Mouse (Mus musculus) midbrain, embryonic 10.5 days (tissue): ENCODE results near the gene Cxcl2. TPM values are rescaled to one million over a fixed set of nuclear protein-coding genes. Genes with fewer than 3 reads are reported as not detected.

Experiments
- DNase-seq: peaks from one replicate; pipeline ENCODE4 v3.0.0-alpha.2; 2017; ENCODE audit warnings: low spot score
- H3K27ac ChIP-seq: fragments of 300-500 bp; sonication (generic); replicated peaks from 2 replicates; pipeline ENCODE4 v1.5.1; 2016; ENCODE audit warnings: mild to moderate bottlenecking
- H3K27me3 ChIP-seq: fragments of 300-500 bp; sonication (generic); 2 replicates; pipeline ENCODE4 v1.6.1; 2016; ENCODE audit warnings: low read depth, mild to moderate bottlenecking; ENCODE audit not compliant: poor library complexity, severe bottlenecking
- H3K36me3 ChIP-seq: fragments of 300-500 bp; sonication (generic); 2 replicates; pipeline ENCODE4 v1.6.1; 2016; ENCODE audit warnings: mild to moderate bottlenecking, moderate library complexity
- H3K4me1 ChIP-seq: fragments of 300-500 bp; sonication (generic); 2 replicates; pipeline ENCODE4 v1.6.1; 2016
- H3K4me3 ChIP-seq: fragments of 300-500 bp; sonication (generic); 2 replicates; pipeline ENCODE4 v1.5.1; 2016; ENCODE audit warnings: mild to moderate bottlenecking, moderate library complexity
- H3K9me3 ChIP-seq: fragments of 300-500 bp; sonication (generic); replicated peaks from 2 replicates; pipeline ENCODE4 v1.6.1; 2016; ENCODE audit warnings: mild to moderate bottlenecking
- WGBS: fragments of 180-500 bp; shearing (Covaris S2); methylation state at CpG from one replicate; pipeline ENCODE4 v1.1.7; 2016; 5-methylcytosine and 5-hydroxymethylcytosine counted together
- polyA plus RNA-seq: library from polyadenylated mRNA; unstranded; fragments of >200 nt; fragmentation: Nextera tagmentation; extraction: Ambion mirVana; gene quantifications from 2 replicates; pipeline ENCODE4 v1.2.1, GENCODE M21; 2016

Gene Cxcl2
- polyA plus RNA-seq, 1 experiment from 2014 or later, result not detected

DNA sequence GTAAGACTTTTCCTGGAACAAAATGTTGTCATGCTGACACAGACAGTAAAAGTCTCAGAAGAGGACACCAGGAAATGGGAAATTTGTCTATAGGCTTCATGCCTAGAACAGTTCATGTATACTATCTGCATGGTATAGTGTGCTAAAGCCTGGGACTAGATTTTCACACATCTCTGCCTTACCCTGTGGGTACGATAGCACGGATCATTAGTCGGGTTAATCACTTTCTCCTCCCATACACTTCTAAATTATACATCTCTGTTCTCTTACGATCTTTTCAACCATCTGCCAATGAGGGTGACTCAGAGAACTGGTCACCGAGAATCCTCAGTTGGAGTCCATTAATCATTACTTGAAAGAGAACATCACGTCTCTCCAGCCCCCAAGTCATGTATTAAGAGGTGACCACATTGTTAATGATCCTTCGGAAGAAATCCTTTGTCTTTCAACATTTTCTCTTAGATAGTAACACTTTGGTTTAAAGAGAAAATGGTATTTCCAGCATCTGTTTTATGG lies 23.3 kb upstream of the Cxcl2 start:
- Histone ChIP-seq H3K27ac (no peak overlapping the region), H3K4me1 (no peaks in the 10 kb centered on the region), H3K27me3 (no peaks in the 10 kb centered on the region), H3K4me3 (no peak overlapping the region), H3K36me3 (no peaks in the 10 kb centered on the region), H3K9me3 (no peaks in the 10 kb centered on the region)
- no peak for DNase-seq
- WGBS, result 86% methylated on average over 7 of the region's 7 CpGs

DNA sequence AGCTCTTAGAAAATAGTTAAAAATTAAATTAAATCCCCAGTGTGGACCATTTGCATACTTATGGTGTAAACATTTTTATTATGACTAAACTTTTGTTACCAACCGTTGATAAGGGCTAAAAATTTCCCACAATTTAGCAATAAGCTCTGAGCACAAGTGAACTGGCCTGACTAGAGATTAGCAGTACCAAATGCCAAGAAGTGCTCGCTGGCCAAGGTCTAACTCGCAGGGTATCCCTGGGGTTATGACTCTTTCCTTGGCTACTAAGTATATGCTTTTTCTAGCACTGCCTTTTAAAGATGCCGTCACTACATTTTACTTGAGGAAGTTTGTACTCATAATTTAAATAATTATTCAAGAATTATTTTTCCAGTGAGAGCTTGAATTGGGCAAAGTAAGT lies 22.6 kb upstream of the Cxcl2 start:
- Histone ChIP-seq H3K9me3 (no peaks in the 10 kb centered on the region), H3K36me3 (no peaks in the 10 kb centered on the region), H3K27ac (no peak overlapping the region), H3K4me1 (no peaks in the 10 kb centered on the region), H3K4me3 (no peak overlapping the region), H3K27me3 (no peaks in the 10 kb centered on the region)
- no peak for DNase-seq
- WGBS, result 87% methylated on average over 4 of the region's 4 CpGs

- H3K4me1 ChIP-seq, result no peaks in the 10 kb centered on the region
- 94% methylated on average over 5 of the region's 5 CpGs for WGBS
- no peaks in the 10 kb centered on the region for H3K27me3 ChIP-seq
- no peak for DNase-seq
- no peak overlapping the region for H3K27ac ChIP-seq
- H3K4me3 ChIP-seq, result no peak overlapping the region
- no peaks in the 10 kb centered on the region for H3K9me3 ChIP-seq
- no peaks in the 10 kb centered on the region for H3K36me3 ChIP-seq
Observed at GRCm38 (mm10) chr5:90881682-90882081, 22.0 kb upstream of the Cxcl2 start.

DNA sequence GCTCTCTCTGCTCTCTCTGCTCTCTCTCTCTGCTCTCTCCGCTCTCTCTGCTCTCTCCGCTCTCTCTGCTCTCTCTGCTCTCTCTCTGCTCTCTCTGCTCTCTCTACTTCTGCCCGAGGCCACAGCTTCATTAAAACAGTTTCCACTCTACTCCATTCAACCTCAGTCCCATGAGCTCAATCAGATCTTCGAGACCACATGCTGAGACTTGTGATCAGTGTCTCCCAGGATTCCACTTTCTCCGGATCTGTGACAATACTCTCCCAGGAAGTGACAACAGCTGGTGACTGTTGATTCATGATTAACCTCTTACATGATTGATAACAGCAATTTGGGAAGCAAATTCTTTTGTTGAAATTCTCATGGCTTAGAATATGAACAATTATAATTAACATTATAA lies 21.5 kb upstream of the Cxcl2 start:
- no peak for DNase-seq
- Histone ChIP-seq H3K4me3 (no peak overlapping the region), H3K9me3 (no peaks in the 10 kb centered on the region), H3K4me1 (no peaks in the 10 kb centered on the region), H3K27ac (no peak overlapping the region), H3K27me3 (no peaks in the 10 kb centered on the region), H3K36me3 (no peaks in the 10 kb centered on the region)
- 84% methylated on average over 5 of the region's 5 CpGs for WGBS

DNA sequence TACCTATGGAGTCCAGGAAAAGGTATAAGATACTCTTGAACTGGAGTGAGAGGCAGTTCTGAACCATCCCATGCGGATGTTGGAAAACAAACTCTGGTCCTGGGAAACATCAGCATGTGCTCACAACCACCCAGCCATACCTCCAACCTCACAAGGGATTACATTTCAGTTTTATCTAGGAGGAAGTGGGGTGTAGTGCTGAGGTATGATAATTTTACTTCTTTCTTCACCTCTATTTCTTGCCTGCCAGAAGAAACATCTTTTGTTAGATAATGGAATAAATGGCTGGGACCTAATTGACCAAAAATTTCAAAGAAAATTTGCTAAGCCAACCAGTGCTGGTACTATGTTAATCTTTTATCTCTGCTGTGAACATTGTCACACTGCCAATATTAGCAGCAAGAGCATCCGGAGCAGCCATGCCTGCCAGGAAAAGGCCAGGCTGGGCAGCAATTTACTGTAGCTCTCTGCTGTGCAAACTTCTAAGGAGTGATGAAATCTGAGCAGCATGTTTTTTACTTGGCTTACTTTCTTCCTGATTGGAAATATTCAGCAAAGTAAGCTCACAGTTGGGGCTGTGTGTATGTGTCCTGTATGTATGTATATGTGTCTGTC lies 18.9 kb upstream of the Cxcl2 start:
- H3K27ac ChIP-seq, result no peak overlapping the region
- DNase-seq, result no peak
- H3K36me3 ChIP-seq, result no peaks in the 10 kb centered on the region
- H3K4me3 ChIP-seq, result no peak overlapping the region
- H3K9me3 ChIP-seq, result no peaks in the 10 kb centered on the region
- H3K4me1 ChIP-seq, result no peaks in the 10 kb centered on the region
- 82% methylated on average over 2 of the region's 2 CpGs for WGBS
- H3K27me3 ChIP-seq, result no peaks in the 10 kb centered on the region

DNA sequence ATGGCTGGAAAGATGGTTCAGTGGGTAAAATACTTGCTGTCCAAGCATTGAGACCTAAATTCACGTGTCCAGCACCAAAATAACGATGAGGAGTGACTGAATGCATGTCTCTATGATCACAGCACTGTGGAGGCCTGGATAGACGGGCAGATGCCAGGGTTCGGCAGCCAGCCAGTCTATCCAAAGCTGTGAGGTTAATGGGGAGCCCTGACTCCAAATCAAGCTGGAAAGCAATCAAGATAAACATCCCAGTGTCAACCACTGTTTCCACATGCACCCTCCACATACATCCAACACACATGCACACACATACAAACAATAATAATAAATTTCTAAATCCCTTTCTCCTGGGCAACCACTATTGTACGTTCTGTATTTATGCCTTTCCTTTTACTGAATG lies 15.0 kb upstream of the Cxcl2 start:
- no peak for DNase-seq
- Histone ChIP-seq H3K4me3 (no peak overlapping the region), H3K9me3 (no peaks in the 10 kb centered on the region), H3K36me3 (no peaks in the 10 kb centered on the region), H3K27me3 (peaks cover 8% of the 10 kb centered on the region), H3K4me1 (peaks cover 12% of the 10 kb centered on the region), H3K27ac (no peak overlapping the region)
- WGBS, result 84% methylated on average over 5 of the region's 5 CpGs

DNA sequence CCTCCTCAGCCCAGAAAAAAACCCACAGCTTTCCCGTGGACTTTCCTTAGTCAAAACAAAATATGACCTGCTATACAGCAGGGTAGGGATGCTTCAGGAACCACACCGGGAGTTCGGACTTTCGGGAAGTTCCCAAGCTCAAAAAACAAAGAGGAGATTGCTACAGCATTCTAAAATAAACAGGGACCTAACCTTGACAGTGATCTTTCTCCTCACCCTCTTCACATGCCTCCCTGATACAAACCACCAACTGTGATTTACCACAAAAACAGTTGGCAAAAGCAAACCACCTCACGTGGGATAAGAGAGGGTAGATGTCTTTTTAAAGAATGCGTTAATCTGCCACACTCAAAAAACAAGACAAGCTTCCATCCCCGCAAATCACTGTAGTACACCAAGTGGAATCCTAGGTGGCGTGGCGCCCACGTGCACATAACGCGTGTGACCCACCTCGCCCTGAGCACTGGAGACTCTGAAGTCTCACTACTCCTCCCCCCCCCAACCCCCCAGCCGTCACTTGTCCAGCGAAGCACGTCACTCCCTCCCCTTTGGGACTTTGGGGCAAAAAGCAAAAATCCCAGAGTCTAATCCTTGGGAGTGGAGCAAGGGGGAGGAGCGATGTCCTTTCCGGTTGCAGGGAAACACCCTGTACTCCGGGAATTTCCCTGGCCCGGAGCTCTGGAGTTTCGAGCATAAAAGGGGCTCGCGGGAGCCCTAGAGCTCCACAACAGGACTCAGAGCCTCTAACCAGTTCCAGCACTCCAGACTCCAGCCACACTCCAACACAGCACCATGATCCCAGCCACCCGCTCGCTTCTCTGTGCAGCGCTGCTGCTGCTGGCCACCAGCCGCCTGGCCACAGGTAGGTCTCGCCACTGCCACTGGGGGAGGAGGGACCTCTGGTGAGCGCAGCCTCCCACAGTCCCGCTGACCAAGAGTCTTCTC lies 12.9 kb upstream of the Cxcl2 start, which contains the start of gene Cxcl1:
Cxcl1 (plus strand) TSS at position 723 of the 945 bp plus-strand sequence.
- no peaks in the 10 kb centered on the region for H3K9me3 ChIP-seq
- no peaks in the 10 kb centered on the region for H3K36me3 ChIP-seq
- 6% methylated on average over 30 of the region's 30 CpGs for WGBS
- H3K4me3 ChIP-seq, result peak within 1 kb of the TSS; percentile 63
- H3K27ac ChIP-seq, result peak within 1 kb of the TSS; percentile 63
- peaks cover 8% of the 10 kb centered on the region for H3K27me3 ChIP-seq
- H3K4me1 ChIP-seq, result peaks cover 12% of the 10 kb centered on the region
- DNase-seq, result peak; percentile 55

GRCm38 (mm10) chr5:90891464-90891813 lies 12.2 kb upstream of the Cxcl2 start:
- DNase-seq, result no peak
- Histone ChIP-seq H3K36me3 (no peaks in the 10 kb centered on the region), H3K4me3 (peak overlapping the region; percentile 63), H3K27me3 (peaks cover 8% of the 10 kb centered on the region), H3K4me1 (peaks cover 12% of the 10 kb centered on the region), H3K27ac (peak overlapping the region; percentile 63), H3K9me3 (no peaks in the 10 kb centered on the region)
- 20% methylated on average over 10 of the region's 10 CpGs for WGBS

DNA sequence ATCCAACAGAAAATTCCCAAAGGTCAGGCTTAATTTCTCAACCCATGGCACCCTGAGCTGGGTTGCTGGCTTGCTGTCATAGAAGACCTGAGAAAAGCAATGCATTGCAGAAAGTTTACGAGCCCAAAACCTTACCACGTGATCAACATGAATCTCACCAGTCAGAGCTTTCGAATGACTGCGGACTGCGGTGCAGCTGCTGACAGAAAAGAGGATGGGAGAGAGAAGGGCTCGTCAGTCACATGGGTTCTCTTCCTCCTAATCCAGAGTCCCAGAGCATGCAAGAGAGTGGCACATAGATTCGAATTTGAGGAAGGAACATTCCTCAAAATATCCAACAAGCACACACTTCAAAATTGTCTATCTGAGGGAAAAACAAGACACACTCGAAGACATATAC lies 9.4 kb upstream of the Cxcl2 start:
- Histone ChIP-seq H3K4me3 (no peak overlapping the region), H3K27ac (no peak overlapping the region), H3K9me3 (no peaks in the 10 kb centered on the region), H3K27me3 (peaks cover 8% of the 10 kb centered on the region), H3K36me3 (no peaks in the 10 kb centered on the region), H3K4me1 (peaks cover 12% of the 10 kb centered on the region)
- 80% methylated on average over 8 of the region's 8 CpGs for WGBS
- DNase-seq, result no peak

GRCm38 (mm10) chr5:90897429-90897828 lies 6.2 kb upstream of the Cxcl2 start:
- Histone ChIP-seq H3K36me3 (no peaks in the 10 kb centered on the region), H3K4me1 (no peaks in the 10 kb centered on the region), H3K9me3 (no peaks in the 10 kb centered on the region), H3K27ac (no peak overlapping the region), H3K27me3 (no peaks in the 10 kb centered on the region), H3K4me3 (no peak overlapping the region)
- WGBS, result 75% methylated on average over 3 of the region's 3 CpGs
- DNase-seq, result no peak

- Histone ChIP-seq H3K9me3 (no peaks in the 10 kb centered on the region), H3K4me3 (no peak overlapping the region), H3K36me3 (no peaks in the 10 kb centered on the region), H3K27ac (no peak overlapping the region), H3K27me3 (peaks cover 13% of the 10 kb centered on the region), H3K4me1 (peaks cover 14% of the 10 kb centered on the region)
- no peak for DNase-seq
- 80% methylated on average over 5 of the region's 5 CpGs for WGBS
Observed at GRCm38 (mm10) chr5:90899308-90899707, 4.4 kb upstream of the Cxcl2 start.

DNA sequence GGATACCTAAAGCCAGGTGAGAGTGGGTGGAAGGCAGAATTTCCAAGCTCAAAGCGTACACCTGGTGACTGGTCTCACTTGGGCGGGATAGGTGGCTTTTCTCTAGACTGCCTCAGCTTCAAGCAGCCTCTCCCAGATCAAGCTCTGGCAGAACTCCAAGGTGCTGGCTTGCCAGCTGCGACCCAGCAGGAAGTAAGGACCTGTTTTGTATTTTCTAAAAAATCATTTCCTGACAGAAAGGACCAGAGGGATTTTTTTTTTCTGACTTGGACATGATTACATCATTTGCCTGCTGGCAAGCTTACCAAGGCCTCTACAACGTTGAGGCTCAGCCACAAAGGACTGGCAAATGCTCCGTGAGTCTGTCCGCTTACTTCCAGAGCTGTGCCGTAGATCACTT lies 3.5 kb upstream of the Cxcl2 start:
- Histone ChIP-seq H3K4me1 (peaks cover 14% of the 10 kb centered on the region), H3K27me3 (peaks cover 21% of the 10 kb centered on the region), H3K27ac (no peak overlapping the region), H3K4me3 (no peak overlapping the region), H3K36me3 (no peaks in the 10 kb centered on the region), H3K9me3 (no peaks in the 10 kb centered on the region)
- DNase-seq, result no peak
- 75% methylated on average over 7 of the region's 7 CpGs for WGBS

GRCm38 (mm10) chr5:90900688-90901087 lies 3.0 kb upstream of the Cxcl2 start:
- DNase-seq, result no peak
- H3K27ac ChIP-seq, result no peak overlapping the region
- H3K36me3 ChIP-seq, result no peaks in the 10 kb centered on the region
- WGBS, result 78% methylated on average over 7 of the region's 7 CpGs
- peaks cover 21% of the 10 kb centered on the region for H3K27me3 ChIP-seq
- H3K4me3 ChIP-seq, result no peak overlapping the region
- H3K4me1 ChIP-seq, result peaks cover 14% of the 10 kb centered on the region
- no peaks in the 10 kb centered on the region for H3K9me3 ChIP-seq
